Mouse (Mus musculus): ENCODE data around the gene Tectb. TPM values are rescaled to one million over a fixed set of nuclear protein-coding genes. Genes with fewer than 3 reads are reported as not detected.

The Tectb gene
- polyA plus RNA-seq, 1 experiment from 2014 or later = not detected

DNA sequence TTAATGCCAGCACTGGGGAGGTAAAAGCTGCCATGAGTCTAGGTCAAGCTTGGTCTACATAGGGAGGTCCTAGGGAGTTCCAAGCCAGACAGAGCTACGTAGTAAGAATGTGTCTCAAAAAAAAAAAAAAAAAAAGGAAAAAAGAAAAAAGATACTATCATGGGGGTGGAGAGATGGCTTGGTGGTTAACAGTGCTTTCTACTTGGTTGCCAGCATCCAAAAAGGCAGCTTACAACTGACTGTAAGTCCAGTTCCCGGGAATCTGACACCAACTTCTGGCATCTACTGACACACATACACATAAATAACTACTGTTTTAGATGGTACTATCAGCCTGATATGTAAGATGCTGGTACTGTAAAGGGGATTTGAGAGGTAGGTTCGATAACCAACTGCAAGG lies 28.6 kb downstream of the Tectb start:
- ATAC-seq (replicated peaks; ENCODE audit: insufficient number of reproducible peaks, insufficient read depth, low FRiP score, low read depth) = no peak
- Histone ChIP-seq H3K9ac (no peak overlapping the region), H3K27ac (no peak overlapping the region), H3K4me1 (replicated peaks) (no peaks in the 10 kb centered on the region), H3K4me2 (no peak overlapping the region), H3K9me3 (replicated peaks) (no peaks in the 10 kb centered on the region), H3K4me3 (no peak overlapping the region), H3K27me3 (peaks cover 14% of the 10 kb centered on the region), H3K36me3 (no peaks in the 10 kb centered on the region)
- WGBS = 69% methylated on average over 3 of the region's 3 CpGs

DNA sequence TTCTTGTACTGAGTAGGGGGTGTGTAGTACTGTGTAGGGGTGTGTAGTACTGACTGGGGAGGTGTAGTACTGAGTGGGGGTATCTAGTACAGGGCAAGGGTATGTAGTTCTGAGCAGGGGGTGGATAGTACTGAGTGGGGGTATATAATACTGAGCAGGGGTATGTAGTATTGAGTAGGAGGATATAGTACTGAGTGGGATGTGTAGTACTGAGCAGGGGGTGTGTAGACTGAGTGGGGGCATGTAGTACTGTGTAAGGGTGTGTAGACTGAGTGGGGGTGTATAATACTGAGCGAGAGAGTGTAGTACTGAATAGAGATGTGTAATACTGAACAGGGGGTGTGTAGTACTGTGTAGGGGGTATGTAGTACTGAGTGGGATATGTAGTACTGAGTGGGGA lies 31.2 kb downstream of the Tectb start:
- WGBS = 70% methylated on average over 1 of the region's 1 CpGs
- Histone ChIP-seq H3K9ac (no peak overlapping the region), H3K4me1 (replicated peaks) (no peaks in the 10 kb centered on the region), H3K9me3 (replicated peaks) (no peaks in the 10 kb centered on the region), H3K4me3 (no peak overlapping the region), H3K4me2 (no peak overlapping the region), H3K27me3 (peaks cover 8% of the 10 kb centered on the region), H3K36me3 (no peaks in the 10 kb centered on the region), H3K27ac (no peak overlapping the region)
- ATAC-seq (replicated peaks; ENCODE audit: insufficient number of reproducible peaks, insufficient read depth, low FRiP score, low read depth) = no peak

GRCm38 (mm10) chr19:55213617-55214340 lies 33.2 kb downstream of the Tectb start:
- Histone ChIP-seq H3K36me3 (no peaks in the 10 kb centered on the region), H3K4me1 (replicated peaks) (peaks cover 14% of the 10 kb centered on the region), H3K27me3 (no peaks in the 10 kb centered on the region), H3K4me3 (no peak overlapping the region), H3K9ac (no peak overlapping the region), H3K27ac (no peak overlapping the region), H3K9me3 (replicated peaks) (no peaks in the 10 kb centered on the region), H3K4me2 (no peak overlapping the region)
- ATAC-seq (replicated peaks; ENCODE audit: insufficient number of reproducible peaks, insufficient read depth, low FRiP score, low read depth) = no peak
- 69% methylated on average over 12 of the region's 12 CpGs for whole genome bisulfite sequencing

DNA sequence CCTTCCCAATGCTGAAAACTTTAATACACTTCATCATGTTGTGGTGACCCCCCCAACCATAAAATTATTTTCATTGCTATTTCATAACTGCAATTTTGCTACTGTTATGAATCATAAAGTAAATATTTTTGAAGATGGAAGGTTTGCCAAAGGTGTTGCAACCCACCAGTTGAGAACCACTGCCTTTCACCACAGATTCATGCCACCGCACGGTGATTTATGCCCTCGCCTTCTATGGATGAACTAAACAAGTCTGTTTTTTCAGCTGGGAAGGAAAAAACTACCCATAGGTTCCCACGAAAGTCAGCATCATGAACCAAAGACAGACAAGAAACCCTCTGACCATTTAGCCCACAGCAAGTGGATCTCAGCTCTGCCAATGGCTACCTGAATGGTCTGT lies 36.3 kb downstream of the Tectb start:
- Histone ChIP-seq H3K9me3 (replicated peaks) (no peaks in the 10 kb centered on the region), H3K4me3 (no peak overlapping the region), H3K36me3 (no peaks in the 10 kb centered on the region), H3K4me1 (replicated peaks) (peaks cover 19% of the 10 kb centered on the region), H3K27me3 (no peaks in the 10 kb centered on the region), H3K4me2 (no peak overlapping the region), H3K27ac (no peak overlapping the region; the same call in 1 of the 2 replicates), H3K9ac (no peak overlapping the region)
- 93% methylated on average over 4 of the region's 4 CpGs for WGBS
- no peak for ATAC-seq (replicated peaks; ENCODE audit: insufficient number of reproducible peaks, insufficient read depth, low FRiP score, low read depth)

DNA sequence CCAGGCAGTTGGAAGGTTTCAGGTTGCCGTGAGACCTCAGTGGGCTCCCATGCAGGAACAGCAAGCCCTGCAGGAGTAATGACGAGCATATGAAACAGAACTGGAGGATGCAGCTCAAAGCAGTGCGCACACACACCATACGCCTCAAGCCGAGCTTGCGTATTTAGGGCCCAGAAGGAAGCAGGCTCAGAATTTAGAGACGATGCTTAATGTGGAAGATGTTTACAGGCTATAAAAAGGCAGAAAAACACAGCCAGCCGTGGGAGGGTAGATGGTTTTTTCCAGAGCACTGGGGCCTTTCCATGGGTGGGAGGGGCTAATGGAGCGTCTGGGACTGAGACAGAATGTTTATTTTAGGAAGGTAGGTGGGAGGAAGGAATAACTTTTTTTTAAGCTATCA lies 36.8 kb downstream of the Tectb start:
- Histone ChIP-seq H3K36me3 (no peaks in the 10 kb centered on the region), H3K9ac (no peak overlapping the region), H3K27me3 (no peaks in the 10 kb centered on the region), H3K27ac (no peak overlapping the region; the same call in 1 of the 2 replicates), H3K9me3 (replicated peaks) (no peaks in the 10 kb centered on the region), H3K4me1 (replicated peaks) (peaks cover 19% of the 10 kb centered on the region), H3K4me3 (no peak overlapping the region), H3K4me2 (no peak overlapping the region)
- 64% methylated on average over 9 of the region's 9 CpGs for WGBS
- ATAC-seq (replicated peaks; ENCODE audit: insufficient number of reproducible peaks, insufficient read depth, low FRiP score, low read depth) = no peak

GRCm38 (mm10) chr19:55218192-55218739 lies 37.7 kb downstream of the Tectb start:
- H3K27me3 ChIP-seq = no peaks in the 10 kb centered on the region
- H3K27ac ChIP-seq = no peak overlapping the region
- no peaks in the 10 kb centered on the region for H3K36me3 ChIP-seq
- ATAC-seq (replicated peaks; ENCODE audit: insufficient number of reproducible peaks, insufficient read depth, low FRiP score, low read depth) = peak; percentile 65
- H3K4me1 ChIP-seq (replicated peaks) = peaks cover 19% of the 10 kb centered on the region
- peak overlapping the region; percentile 68 for H3K4me2 ChIP-seq
- no peaks in the 10 kb centered on the region for H3K9me3 ChIP-seq (replicated peaks)
- H3K4me3 ChIP-seq = peak overlapping the region; percentile 53
- H3K9ac ChIP-seq = peak overlapping the region; percentile 50; the same call in 1 of the 2 replicates
- 3% methylated on average over 20 of the region's 20 CpGs for WGBS

GRCm38 (mm10) chr19:55218741-55219221 lies 38.2 kb downstream of the Tectb start:
- Histone ChIP-seq H3K4me1 (replicated peaks) (peaks cover 19% of the 10 kb centered on the region), H3K4me2 (peak overlapping the region; percentile 68), H3K4me3 (peak overlapping the region; percentile 53), H3K36me3 (no peaks in the 10 kb centered on the region), H3K27ac (no peak overlapping the region), H3K9ac (peak overlapping the region; percentile 50; the same call in 1 of the 2 replicates), H3K9me3 (replicated peaks) (no peaks in the 10 kb centered on the region), H3K27me3 (0 out of 2 replicates have a peak, but pooled peaks cover under 1% of the 10 kb centered on the region)
- 9% methylated on average over 12 of the region's 12 CpGs for WGBS
- no peak; the same call in 1 of the 2 replicates for ATAC-seq (replicated peaks; ENCODE audit: insufficient number of reproducible peaks, insufficient read depth, low FRiP score, low read depth)

DNA sequence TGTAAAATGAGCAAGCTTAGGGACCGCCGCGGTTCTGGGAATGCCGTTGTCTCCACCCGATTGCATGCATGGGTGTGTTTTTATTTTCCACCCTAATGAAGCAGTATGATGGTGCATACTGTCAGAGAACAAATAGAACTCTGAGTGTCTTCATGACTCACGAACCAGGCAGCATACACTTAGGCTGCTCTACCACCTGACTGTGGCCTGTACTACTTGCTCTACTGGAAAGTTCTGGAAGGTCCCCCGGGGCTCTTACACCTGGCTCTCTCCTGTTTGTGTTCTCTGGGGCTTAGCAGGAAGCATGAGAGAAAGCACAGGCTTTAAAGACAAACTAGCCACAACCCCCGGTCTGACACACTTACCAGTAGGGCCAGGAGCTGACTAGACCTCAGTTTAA lies 38.8 kb downstream of the Tectb start:
- Histone ChIP-seq H3K4me3 (no peak overlapping the region), H3K27ac (no peak overlapping the region), H3K9me3 (replicated peaks) (no peaks in the 10 kb centered on the region), H3K4me1 (replicated peaks) (peaks cover 19% of the 10 kb centered on the region), H3K9ac (no peak overlapping the region), H3K36me3 (no peaks in the 10 kb centered on the region), H3K27me3 (0 out of 2 replicates have a peak, but pooled peaks cover 6% of the 10 kb centered on the region), H3K4me2 (peak overlapping the region; percentile 68)
- WGBS = 71% methylated on average over 8 of the region's 8 CpGs
- ATAC-seq (replicated peaks; ENCODE audit: insufficient number of reproducible peaks, insufficient read depth, low FRiP score, low read depth) = no peak

- Histone ChIP-seq H3K27me3 (0 out of 2 replicates have a peak, but pooled peaks cover 6% of the 10 kb centered on the region), H3K27ac (no peak overlapping the region), H3K4me2 (no peak overlapping the region), H3K9me3 (replicated peaks) (no peaks in the 10 kb centered on the region), H3K9ac (no peak overlapping the region), H3K4me3 (no peak overlapping the region), H3K4me1 (replicated peaks) (peaks cover 19% of the 10 kb centered on the region), H3K36me3 (no peaks in the 10 kb centered on the region)
- no peak for ATAC-seq (replicated peaks; ENCODE audit: insufficient number of reproducible peaks, insufficient read depth, low FRiP score, low read depth)
- WGBS = 80% methylated on average over 6 of the region's 6 CpGs
These were observed 40.7 kb downstream of the Tectb start for GRCm38 (mm10) chr19:55221208-55221607.

- 0 out of 2 replicates have a peak, but pooled peaks cover 6% of the 10 kb centered on the region for H3K27me3 ChIP-seq
- H3K4me1 ChIP-seq (replicated peaks) = peaks cover 18% of the 10 kb centered on the region
- ATAC-seq (replicated peaks; ENCODE audit: insufficient number of reproducible peaks, insufficient read depth, low FRiP score, low read depth) = no peak
- no peak overlapping the region for H3K27ac ChIP-seq
- no peak overlapping the region for H3K4me2 ChIP-seq
- no peak overlapping the region for H3K4me3 ChIP-seq
- WGBS = 83% methylated on average over 9 of the region's 9 CpGs
- H3K9me3 ChIP-seq (replicated peaks) = no peaks in the 10 kb centered on the region
- H3K9ac ChIP-seq = no peak overlapping the region
- no peaks in the 10 kb centered on the region for H3K36me3 ChIP-seq
These were observed 41.7 kb downstream of the Tectb start for GRCm38 (mm10) chr19:55222268-55222667.

DNA sequence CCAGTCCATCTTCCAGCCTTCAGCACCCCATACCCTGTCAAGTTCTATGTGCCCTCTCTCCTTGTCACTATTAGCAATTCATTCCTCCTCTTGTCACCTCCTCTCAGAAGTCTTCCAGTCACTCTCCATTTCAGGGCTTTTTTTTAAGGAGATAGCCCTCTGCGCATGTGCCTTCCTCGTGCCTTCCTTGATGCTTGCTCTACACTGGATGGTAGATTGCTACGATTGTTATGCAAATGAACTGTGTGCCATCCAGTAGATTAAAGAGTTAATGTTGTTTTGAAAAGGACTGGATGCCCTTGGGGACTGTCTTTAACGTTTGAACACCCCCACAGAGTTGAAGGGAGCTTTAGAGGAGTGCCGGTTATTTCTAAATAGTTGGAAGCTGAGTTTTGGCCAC lies 46.1 kb downstream of the Tectb start:
- Histone ChIP-seq H3K27me3 (0 out of 2 replicates have a peak, but pooled peaks cover 6% of the 10 kb centered on the region), H3K27ac (no peak overlapping the region), H3K4me3 (no peak overlapping the region), H3K4me1 (replicated peaks) (no peaks in the 10 kb centered on the region), H3K36me3 (no peaks in the 10 kb centered on the region), H3K4me2 (no peak overlapping the region), H3K9me3 (replicated peaks) (no peaks in the 10 kb centered on the region), H3K9ac (no peak overlapping the region)
- WGBS = 70% methylated on average over 5 of the region's 5 CpGs
- ATAC-seq (replicated peaks; ENCODE audit: insufficient number of reproducible peaks, insufficient read depth, low FRiP score, low read depth) = no peak

All from heart, embryonic 15.5 days (tissue).